Mouse (Mus musculus) megakaryocyte-erythroid progenitor cell, adult 5-6 weeks (primary cell): ENCODE data around the gene Atp1b1. TPM values are rescaled to one million over a fixed set of nuclear protein-coding genes. Genes with fewer than 3 reads are reported as not detected.
A peak's percentile ranks its signal among the peaks of the same experiment; 100 is the strongest.

Experiments used
- ATAC-seq: replicated peaks from 2 replicates; pipeline ENCODE4 v1.8.0; 2016; ENCODE audit warnings: mild to moderate bottlenecking, inconsistent platforms; ENCODE audit not compliant: severe bottlenecking, poor library complexity, low FRiP score, low TSS enrichment
- total RNA-seq, 2 experiments: library from RNA; stranded (forward) in 1 of 2; stranded (reverse) in 1 of 2; fragments of 200-1000, 215-1000 nt in 1 of 2; fragments of >200 nt in 1 of 2; fragmentation: Nextera tagmentation in 1 of 2; gene quantifications; 2 replicates each; pipeline ENCODE4 v1.2.3; 2014 to 2017

Atp1b1 gene
- total RNA-seq, 2 experiments from 2014 or later = 5.1 to 15.5 TPM

GRCm38 (mm10) chr1:164446535-164446934 lies 11.6 kb downstream of the Atp1b1 start:
- ATAC-seq = no peak

- ATAC-seq = no peak
Observed at GRCm38 (mm10) chr1:164445620-164446162, 12.5 kb downstream of the Atp1b1 start.

GRCm38 (mm10) chr1:164441408-164441974 lies 16.7 kb downstream of the Atp1b1 start:
- ATAC-seq = peak; percentile 90

- ATAC-seq = peak; percentile 55; the same call in 1 of the 2 replicates
Observed at GRCm38 (mm10) chr1:164440708-164441407, 17.3 kb downstream of the Atp1b1 start.

GRCm38 (mm10) chr1:164440230-164440629 lies 17.9 kb downstream of the Atp1b1 start:
- 0 out of 2 replicates have a peak, but pooled peaks have one; percentile 13 for ATAC-seq

GRCm38 (mm10) chr1:164436749-164437148 lies 21.4 kb downstream of the Atp1b1 start:
- ATAC-seq = no peak

- ATAC-seq = no peak
Observed at GRCm38 (mm10) chr1:164434049-164434448, 24.1 kb downstream of the Atp1b1 start.

GRCm38 (mm10) chr1:164432649-164433048 lies 25.5 kb downstream of the Atp1b1 start:
- no peak for ATAC-seq

GRCm38 (mm10) chr1:164428644-164429043 lies 29.5 kb downstream of the Atp1b1 start:
- no peak for ATAC-seq

- no peak for ATAC-seq
Observed at GRCm38 (mm10) chr1:164427777-164428176, 30.4 kb downstream of the Atp1b1 start.

- no peak for ATAC-seq
Observed at GRCm38 (mm10) chr1:164426227-164426626, 31.9 kb downstream of the Atp1b1 start.

- ATAC-seq = no peak
Observed at GRCm38 (mm10) chr1:164420623-164421354, 37.4 kb downstream of the Atp1b1 start.

- no peak for ATAC-seq
Observed at GRCm38 (mm10) chr1:164419401-164419800, 38.8 kb downstream of the Atp1b1 start.

GRCm38 (mm10) chr1:164418320-164418719 lies 39.8 kb downstream of the Atp1b1 start:
- no peak for ATAC-seq

GRCm38 (mm10) chr1:164417604-164418003 lies 40.6 kb downstream of the Atp1b1 start:
- no peak for ATAC-seq

- ATAC-seq = no peak
Observed at GRCm38 (mm10) chr1:164416692-164417394, 41.3 kb downstream of the Atp1b1 start.

GRCm38 (mm10) chr1:164415347-164415751 lies 42.8 kb downstream of the Atp1b1 start:
- ATAC-seq = no peak

- ATAC-seq = no peak
Observed at GRCm38 (mm10) chr1:164413608-164414007, 44.5 kb downstream of the Atp1b1 start.

GRCm38 (mm10) chr1:164412906-164413305 lies 45.2 kb downstream of the Atp1b1 start:
- 0 out of 2 replicates have a peak, but pooled peaks have one; percentile 34 for ATAC-seq

- ATAC-seq = no peak
Observed at GRCm38 (mm10) chr1:164411306-164411705, 46.8 kb downstream of the Atp1b1 start.
